Mouse (Mus musculus) liver, adult 2 months (tissue): ENCODE measurements around the gene Tc2n.

ENCODE experiments used
- CTCF ChIP-seq: fragments of 200-500 bp; IDR thresholded peaks from 2 replicates; pipeline ENCODE4 v1.5.1; 2011; ENCODE audit warnings: low read depth, low read length, control low read depth
- POLR2A ChIP-seq: fragments of 200-500 bp; IDR thresholded peaks from 2 replicates; pipeline ENCODE4 v1.6.1; 2011; ENCODE audit warnings: low read length, control low read depth; ENCODE audit not compliant: insufficient read depth; ENCODE audit errors: extremely low read depth

- no peak for TF ChIP-seq CTCF
- TF ChIP-seq POLR2A: no peak
Observed at GRCm38 (mm10) chr12:101767306-101768053, 49.2 kb upstream of the Tc2n start.
